8 mouse cellular contexts compared by ENCODE assay signal in genomic region chr2:127247592-127248333, GRCm38 (mm10). TPM values are rescaled to one million over a fixed set of nuclear protein-coding genes. Genes with fewer than 3 reads are reported as not detected.
DNase-seq lines count a peak whose midpoint lies in the region; ATAC-seq lines count a peak whose summit lies in the region.

TSS of gene Ciao1 (minus strand) at chr2:127247816.
TSS of gene Tmem127 (plus strand) at chr2:127247908.

- H3K9me3 ChIP-seq in lung, embryonic 16.5 days (ENCODE audit: control insufficient read depth, low read length): no peaks in the 10 kb centered on the region

- no peaks in the 10 kb centered on the region for H3K27me3 ChIP-seq in lung, embryonic 16.5 days (ENCODE audit: control insufficient read depth, insufficient read depth, low read depth, low read length)

- peak within 1 kb of the TSS; percentile 93 for H3K4me3 ChIP-seq in lung, embryonic 16.5 days (ENCODE audit: low read length)

- WGBS in lung, embryonic 16.5 days: under 1% methylated on average over 53 of the region's 53 CpGs

- peak; percentile 97 for ATAC-seq in hematopoietic stem cell, adult 5-6 weeks (replicated peaks in 1 of 2; ENCODE audit: insufficient read depth in 1 of 2, low FRiP score in 2 of 2, low TSS enrichment in 1 of 2, low read depth in 1 of 2, poor library complexity in 2 of 2, severe bottlenecking in 2 of 2)
- peak; percentile 99 for ATAC-seq in lung, embryonic 16.5 days (ENCODE audit: low read depth)

- DNase-seq in MEL-GATA-1-ER (ENCODE audit: extremely low read depth, low read depth): peak; percentile 99
- DNase-seq in cerebellum, adult 8-10 months: peak; percentile 95
- peak; percentile 99 for DNase-seq in forelimb bud, embryonic 11.5 days (ENCODE audit: low read depth, low spot score)
- DNase-seq in layer of hippocampus, adult 9-10 months (ENCODE audit: low spot score): peak; percentile 93
- DNase-seq in ovary, postnatal 10 days (ENCODE audit: low spot score): peak; percentile 84
- DNase-seq in thymus, postnatal 10 days (ENCODE audit: low spot score in 2 of 2): peak; percentile 95 to 96

- peak within 1 kb of the TSS; percentile 96 for H3K9ac ChIP-seq in lung, embryonic 16.5 days (ENCODE audit: low read length)

- H3K4me2 ChIP-seq in lung, embryonic 16.5 days (ENCODE audit: low read depth, low read length): peak within 1 kb of the TSS; percentile 95

- H3K4me1 ChIP-seq in lung, embryonic 16.5 days (replicated peaks; ENCODE audit: control insufficient read depth, insufficient read depth, low read length): peaks cover 16% of the 10 kb centered on the region

- H3K27ac ChIP-seq in lung, embryonic 16.5 days (ENCODE audit: low read length): peak within 1 kb of the TSS; percentile 38; the same call in 1 of the 2 replicates

- peaks cover 13% of the 10 kb centered on the region for H3K36me3 ChIP-seq in lung, embryonic 16.5 days (ENCODE audit: control insufficient read depth, insufficient read depth, low read length)

RNA-seq across cellular contexts. Expression of gene Ciao1, which starts in this region (rescaled TPM):
- 34.3 and 35.6 TPM in 2 replicates for total RNA-seq in hematopoietic stem cell, adult 5-6 weeks (2017)
- polyA plus RNA-seq in lung, embryonic 16.5 days (2015; fragmentation: Nextera tagmentation; extraction: Ambion mirVana): 69.9 and 75.9 TPM in 2 replicates

RNA-seq across cellular contexts. Expression of gene Tmem127, which starts in this region (rescaled TPM):
- total RNA-seq in hematopoietic stem cell, adult 5-6 weeks (2017): 34.3 and 34.8 TPM in 2 replicates
- polyA plus RNA-seq in lung, embryonic 16.5 days (2015; fragmentation: Nextera tagmentation; extraction: Ambion mirVana): 26.5 and 26.6 TPM in 2 replicates

Comparison
In these comparisons a context has a peak if more than half of its experiments do, and no peak if none do; other contexts are left out.
1. Peak in every context shown above with its lines: DNase-seq, ATAC-seq, H3K4me3 ChIP-seq and H3K27ac ChIP-seq.